ENCODE assay signal across 13 mouse cellular contexts in genomic region chr14:32437352-32437793, GRCm38 (mm10). TPM values are rescaled to one million over a fixed set of nuclear protein-coding genes. Genes with fewer than 3 reads are reported as not detected.
DNase-seq lines count a peak whose midpoint lies in the region; ATAC-seq and TF ChIP-seq lines count a peak whose summit lies in the region.
"Had no signal": no experiment of that assay in that cellular context is flagged by ENCODE, and none has a peak within 500 bp of the region (broad histone marks: within the 10 kb centered on the region; RNA-seq: fewer than 3 reads in every experiment).

No protein-coding gene starts in this region.

- H3K4me3 ChIP-seq in left cerebral cortex, adult 2 months = no peak overlapping the region
- H3K4me3 ChIP-seq in embryonic facial prominence, embryonic 14.5 days (ENCODE audit: low read depth, low read length) = no peak overlapping the region
- no peak overlapping the region for H3K4me3 ChIP-seq in neural tube, embryonic 11.5 days (ENCODE audit: low read depth, low read length)

- 26% methylated on average over 5 of the region's 5 CpGs for WGBS in embryonic facial prominence, embryonic 14.5 days
- 20% methylated on average over 5 of the region's 5 CpGs for WGBS in neural tube, embryonic 11.5 days

- no peak overlapping the region for H3K9ac ChIP-seq in embryonic facial prominence, embryonic 14.5 days (ENCODE audit: low read depth, low read length)
- no peak overlapping the region for H3K9ac ChIP-seq in neural tube, embryonic 11.5 days (ENCODE audit: low read length)

- H3K9me3 ChIP-seq in embryonic facial prominence, embryonic 14.5 days (ENCODE audit: control insufficient read depth, low read length) = no peaks in the 10 kb centered on the region
- H3K9me3 ChIP-seq in neural tube, embryonic 11.5 days (ENCODE audit: control insufficient read depth, low read length) = no peaks in the 10 kb centered on the region

- intact Hi-C loops in left cerebral cortex, adult 2 months (cut with DNase I) = no loop called here

- no peak overlapping the region for H3K4me2 ChIP-seq in embryonic facial prominence, embryonic 14.5 days (ENCODE audit: low read depth, low read length)
- no peak overlapping the region for H3K4me2 ChIP-seq in neural tube, embryonic 11.5 days (ENCODE audit: low read depth)

- no peak for ATAC-seq in embryonic facial prominence, embryonic 14.5 days (ENCODE audit: low read depth)
- ATAC-seq in neural tube, embryonic 11.5 days (ENCODE audit: insufficient read depth, low FRiP score, low TSS enrichment) = no peak

- H3K36me3 ChIP-seq in embryonic facial prominence, embryonic 14.5 days (ENCODE audit: control insufficient read depth, insufficient read depth, low read length) = no peaks in the 10 kb centered on the region
- no peaks in the 10 kb centered on the region for H3K36me3 ChIP-seq in neural tube, embryonic 11.5 days (ENCODE audit: control insufficient read depth, insufficient read depth, low read length)

- H3K27ac ChIP-seq in left cerebral cortex, adult 2 months = no peak overlapping the region
- H3K27ac ChIP-seq in embryonic facial prominence, embryonic 14.5 days (replicated peaks; ENCODE audit: low read depth, low read length) = no peak overlapping the region
- H3K27ac ChIP-seq in neural tube, embryonic 11.5 days (ENCODE audit: low read depth, low read length) = no peak overlapping the region

- no peaks in the 10 kb centered on the region for H3K4me1 ChIP-seq in embryonic facial prominence, embryonic 14.5 days (ENCODE audit: control insufficient read depth, insufficient read depth, low read length)
- 0 out of 2 replicates have a peak, but pooled peaks cover 3% of the 10 kb centered on the region for H3K4me1 ChIP-seq in neural tube, embryonic 11.5 days (ENCODE audit: control insufficient read depth, insufficient read depth, low read length)

- no peak for DNase-seq in left cerebral cortex, adult 2 months (ENCODE audit: extremely low spot score in 1 of 2, low spot score in 2 of 2)
- DNase-seq in left cerebral cortex, adult 8-10 months (ENCODE audit: low spot score in 2 of 2) = no peak
- DNase-seq in NIH3T3 (ENCODE audit: low read depth) = peak; percentile 29
- DNase-seq in embryonic facial prominence, embryonic 14.5 days (ENCODE audit: low spot score) = peak; percentile 17
- DNase-seq in neural tube, embryonic 11.5 days (ENCODE audit: low spot score) = peak; percentile 58
- no peak for DNase-seq in kidney, postnatal 10 days
- DNase-seq in frontal cortex, postnatal 25 days (ENCODE audit: low spot score in 2 of 2) = no peak
- DNase-seq: adrenal gland, postnatal 14 days; thymus, adult 2 months had no signal

- no peaks in the 10 kb centered on the region; the same call in 1 of the 2 replicates for H3K27me3 ChIP-seq in embryonic facial prominence, embryonic 14.5 days (replicated peaks; ENCODE audit: control insufficient read depth, insufficient read depth, low read length)
- no peaks in the 10 kb centered on the region for H3K27me3 ChIP-seq in neural tube, embryonic 11.5 days (ENCODE audit: control insufficient read depth, insufficient read depth, low read length)

- peak; percentile 15 for TF ChIP-seq CTCF in left cerebral cortex, adult 2 months (IDR thresholded peaks at IDR 0.05)

RNA-seq across cellular contexts. Expression of gene Slc18a3, which starts 27.3 kb away (rescaled TPM):
- total RNA-seq in left cerebral cortex, adult 2 months (2021) = 1 to 10 TPM in 1 of 2 experiments, under 1 TPM in 1; 0.77 to 1.1 TPM
- 1 to 10 TPM; 2.7 to 3.9 (median 3.1) TPM for total RNA-seq in left cerebral cortex, adult 8-10 months (2022)
- polyA plus RNA-seq in embryonic facial prominence, embryonic 14.5 days (2014; fragmentation: Nextera tagmentation; extraction: Ambion mirVana) = 0.67 and 0.84 TPM in 2 replicates
- polyA plus RNA-seq in neural tube, embryonic 11.5 days (2014; fragmentation: Nextera tagmentation; extraction: Ambion mirVana) = 20.3 and 27.9 TPM in 2 replicates
- total RNA-seq: adrenal gland, postnatal 14 days; common myeloid progenitor, adult 5-6 weeks; MEL had no signal

RNA-seq across cellular contexts. Expression of gene Chat, which starts 28.4 kb away (rescaled TPM):
- total RNA-seq in left cerebral cortex, adult 2 months (2021) = 1 to 10 TPM in 1 of 2 experiments, under 1 TPM in 1; 0.25 to 1.4 TPM
- 1 to 10 TPM; 4.3 to 4.7 (median 4.4) TPM for total RNA-seq in left cerebral cortex, adult 8-10 months (2022)
- polyA plus RNA-seq in embryonic facial prominence, embryonic 14.5 days (2014; fragmentation: Nextera tagmentation; extraction: Ambion mirVana) = not detected in 2 replicates
- polyA plus RNA-seq in neural tube, embryonic 11.5 days (2014; fragmentation: Nextera tagmentation; extraction: Ambion mirVana) = 2.6 and 4.2 TPM in 2 replicates
- total RNA-seq: adrenal gland, postnatal 14 days; common myeloid progenitor, adult 5-6 weeks; MEL had no signal
- polyA plus RNA-seq: liver, embryonic 16.5 days had no signal

RNA-seq across cellular contexts. Expression of gene 1700024G13Rik, which starts 49.2 kb away (rescaled TPM):
- not detected for total RNA-seq in left cerebral cortex, adult 2 months (2021)
- total RNA-seq in left cerebral cortex, adult 8-10 months (2022) = under 1 TPM in 1 of 4 experiments, not detected in 3; 0.89 TPM
- polyA plus RNA-seq in embryonic facial prominence, embryonic 14.5 days (2014; fragmentation: Nextera tagmentation; extraction: Ambion mirVana) = 1.2 TPM in 1 of 2 replicates, not detected in the other
- polyA plus RNA-seq in neural tube, embryonic 11.5 days (2014; fragmentation: Nextera tagmentation; extraction: Ambion mirVana) = not detected in 2 replicates
- total RNA-seq: adrenal gland, postnatal 14 days; common myeloid progenitor, adult 5-6 weeks; MEL had no signal
- polyA plus RNA-seq: frontal cortex, adult 2 months; liver, embryonic 16.5 days; thymus, adult 2 months had no signal

Comparison
In these comparisons a context has a peak if more than half of its experiments do, and no peak if none do; other contexts are left out.
1. DNase-seq: peak in NIH3T3 (single experiment), embryonic facial prominence, embryonic 14.5 days (single experiment) and neural tube, embryonic 11.5 days (single experiment); none in left cerebral cortex, adult 2 months (0 of 2), left cerebral cortex, adult 8-10 months (0 of 2), kidney, postnatal 10 days (single experiment) and frontal cortex, postnatal 25 days (0 of 2).